Mouse (Mus musculus) limb, embryonic 12.5 days (tissue): ENCODE measurements at regions not wholly inside any gene's neighbourhood (a gene's known extent, or its start where the extent isn't known, plus 50 kb on each side); places are given as distances from the start of the nearest gene placed in this dataset.

Source experiments
- ATAC-seq: fragments of 200-750 bp; cut with Nextera tagmentation; 2 replicates; pipeline ENCODE4 v1.8.0; 2017; ENCODE audit warnings: low read depth, moderate TSS enrichment; ENCODE audit not compliant: insufficient number of reproducible peaks, insufficient read depth, low FRiP score, low TSS enrichment
- H3K27ac ChIP-seq: fragments of 300-500 bp; sonication (generic); 2 replicates; pipeline ENCODE4 v1.5.1; 2016; ENCODE audit warnings: mild to moderate bottlenecking, moderate library complexity
- H3K27me3 ChIP-seq: fragments of 300-500 bp; sonication (generic); 2 replicates; pipeline ENCODE4 v1.6.1; 2016; ENCODE audit warnings: mild to moderate bottlenecking, moderate library complexity
- H3K36me3 ChIP-seq: fragments of 300-500 bp; sonication (generic); 2 replicates; pipeline ENCODE4 v1.6.1; 2016; ENCODE audit warnings: mild to moderate bottlenecking, moderate library complexity
- H3K4me1 ChIP-seq: fragments of 300-500 bp; sonication (generic); replicated peaks from 2 replicates; pipeline ENCODE4 v1.6.1; 2016
- H3K4me2 ChIP-seq: fragments of 300-500 bp; sonication (generic); 2 replicates; pipeline ENCODE4 v1.6.1; 2016; ENCODE audit warnings: mild to moderate bottlenecking, moderate library complexity
- H3K4me3 ChIP-seq: fragments of 300-500 bp; sonication (generic); replicated peaks from 2 replicates; pipeline ENCODE4 v1.5.1; 2016; ENCODE audit warnings: mild to moderate bottlenecking
- H3K9ac ChIP-seq: fragments of 300-500 bp; sonication (generic); replicated peaks from 2 replicates; pipeline ENCODE4 v1.6.1; 2016; ENCODE audit warnings: mild to moderate bottlenecking, moderate library complexity
- H3K9me3 ChIP-seq: fragments of 300-500 bp; sonication (generic); 2 replicates; pipeline ENCODE4 v1.6.1; 2016; ENCODE audit warnings: mild to moderate bottlenecking, moderate library complexity
- WGBS: fragments of 180-500 bp; shearing (Covaris S2); methylation state at CpG from one replicate; pipeline ENCODE4 v1.1.7; 2016; 5-methylcytosine and 5-hydroxymethylcytosine counted together

DNA sequence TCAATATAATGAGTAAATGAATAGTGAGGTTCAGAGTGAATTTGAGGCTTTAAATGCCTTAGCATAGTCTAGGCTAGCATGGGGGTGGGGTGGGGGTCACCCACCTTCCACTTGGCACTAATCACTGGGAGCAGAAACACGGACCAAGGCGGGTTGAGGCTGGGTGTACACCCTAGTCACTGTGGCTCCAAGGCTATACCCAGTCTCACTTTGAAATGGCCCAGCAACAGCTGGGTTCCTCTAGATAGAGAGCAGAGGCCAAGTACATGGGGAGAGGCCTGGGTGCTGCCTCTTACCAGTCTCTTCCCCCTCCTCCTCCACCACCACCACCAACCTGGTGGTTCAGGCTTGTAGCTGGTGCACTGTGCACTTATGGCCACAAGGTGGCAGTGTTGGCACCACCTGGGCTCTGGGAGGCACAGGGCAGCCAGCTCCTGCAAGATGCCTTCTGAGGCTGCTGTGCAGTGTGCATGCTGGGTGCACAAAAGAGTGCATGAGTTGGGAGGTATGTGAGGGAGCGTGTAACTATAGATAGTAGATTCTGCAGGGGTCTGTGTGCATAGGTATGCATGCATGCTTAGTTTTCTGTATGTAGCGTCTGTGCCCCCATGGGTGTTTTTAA lies 85.6 kb upstream of the Mvb12b start:
- Histone ChIP-seq H3K9me3 (peaks cover 4% of the 10 kb centered on the region; the same call in 1 of the 2 replicates), H3K4me2 (no peak overlapping the region), H3K27me3 (peaks cover 42% of the 10 kb centered on the region), H3K9ac (no peak overlapping the region), H3K36me3 (no peaks in the 10 kb centered on the region), H3K4me1 (peaks cover 7% of the 10 kb centered on the region; the same call in 1 of the 2 replicates), H3K27ac (no peak overlapping the region), H3K4me3 (no peak overlapping the region)
- ATAC-seq, result peak; percentile 63
- 70% methylated on average over 4 of the region's 4 CpGs for WGBS

DNA sequence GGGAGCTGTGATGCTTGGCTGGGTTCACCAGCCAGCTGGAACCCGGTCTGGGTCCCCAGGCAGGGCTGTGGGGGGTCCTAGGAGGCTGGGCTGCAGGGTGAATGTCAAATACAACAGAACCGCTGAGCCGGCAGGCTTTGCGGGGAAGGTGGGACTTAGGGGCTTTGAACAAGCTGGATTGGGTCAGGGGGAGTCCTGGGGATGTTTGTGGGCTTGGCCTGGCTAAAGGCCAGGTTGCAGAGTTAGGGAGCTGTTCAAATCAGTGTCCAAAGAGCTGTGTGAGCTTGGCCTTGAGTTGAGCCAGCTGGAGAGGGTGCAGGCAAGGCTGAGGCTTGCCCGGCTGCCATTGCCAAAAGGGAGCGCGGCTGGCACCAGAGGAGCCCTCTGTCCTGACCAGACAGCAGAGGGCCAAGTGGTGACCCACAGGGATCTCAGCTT lies 79.3 kb upstream of the Mvb12b start:
- peak overlapping the region; percentile 46 for H3K4me2 ChIP-seq
- peaks cover 15% of the 10 kb centered on the region for H3K4me1 ChIP-seq
- no peaks in the 10 kb centered on the region for H3K36me3 ChIP-seq
- H3K27me3 ChIP-seq, result peaks cover 57% of the 10 kb centered on the region
- H3K4me3 ChIP-seq, result peak overlapping the region; percentile 12
- 0 out of 2 replicates have a peak, but pooled peaks have one; percentile 35 for ATAC-seq
- no peak overlapping the region for H3K27ac ChIP-seq
- peak overlapping the region; percentile 1 for H3K9ac ChIP-seq
- peaks cover 4% of the 10 kb centered on the region; the same call in 1 of the 2 replicates for H3K9me3 ChIP-seq
- 43% methylated on average over 7 of the region's 7 CpGs for WGBS

DNA sequence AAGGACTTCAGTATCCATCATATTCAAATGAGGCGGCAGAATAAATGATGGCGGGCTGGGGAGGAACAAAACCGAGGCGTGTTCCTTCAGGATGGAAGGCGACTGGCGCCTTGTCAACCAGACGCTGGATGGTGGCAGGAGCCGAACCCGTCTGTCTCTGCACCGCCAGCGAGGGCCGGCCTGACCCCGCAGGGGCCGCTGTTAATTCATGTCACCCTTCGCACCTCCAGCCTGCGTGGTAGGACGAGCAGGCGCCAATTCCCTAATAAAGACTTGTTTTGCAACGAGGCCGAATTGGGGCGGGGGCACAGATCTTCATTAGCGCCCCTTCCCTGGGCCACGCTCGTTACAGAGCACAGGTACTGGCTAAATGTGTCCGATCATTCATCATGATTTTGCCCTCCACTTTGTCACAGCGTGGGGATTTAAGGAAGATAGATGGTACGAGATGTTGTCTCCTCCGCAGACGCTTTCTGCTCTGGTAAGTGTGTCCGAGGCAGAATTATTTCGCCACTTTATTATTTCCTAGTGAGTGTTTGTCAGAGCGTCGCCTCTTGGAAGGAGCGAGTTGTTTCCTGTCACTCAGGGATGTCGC lies 78.7 kb upstream of the Mvb12b start:
- Histone ChIP-seq H3K36me3 (no peaks in the 10 kb centered on the region), H3K4me2 (peak overlapping the region; percentile 46), H3K9me3 (peaks cover 4% of the 10 kb centered on the region; the same call in 1 of the 2 replicates), H3K9ac (peak overlapping the region; percentile 32), H3K27me3 (peaks cover 55% of the 10 kb centered on the region), H3K4me1 (peaks cover 15% of the 10 kb centered on the region), H3K4me3 (peak overlapping the region; percentile 12), H3K27ac (0 out of 2 replicates have a peak overlapping the region, but pooled peaks have one; percentile 26)
- ATAC-seq, result no peak
- WGBS, result 11% methylated on average over 35 of the region's 35 CpGs

DNA sequence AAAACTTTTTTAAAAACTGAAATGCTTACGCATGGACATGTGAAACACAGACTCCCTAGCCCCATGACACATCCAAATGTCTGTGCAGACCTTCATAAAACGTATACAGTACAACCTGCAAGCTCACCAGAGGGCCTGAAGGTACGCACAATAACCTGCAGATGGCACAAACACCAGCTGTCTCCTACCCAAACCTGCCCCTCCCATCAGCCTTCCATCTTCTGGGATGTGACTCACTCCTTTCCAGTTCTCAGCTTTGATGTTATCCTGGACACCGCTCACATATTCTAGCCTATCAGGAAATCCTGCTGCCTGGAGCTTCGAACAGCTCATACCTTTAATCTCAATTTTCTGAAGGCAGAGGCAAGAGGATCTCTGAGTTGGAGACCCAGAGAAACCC lies 76.3 kb upstream of the Mvb12b start:
- Histone ChIP-seq H3K27ac (no peak overlapping the region), H3K4me1 (peaks cover 15% of the 10 kb centered on the region), H3K27me3 (peaks cover 49% of the 10 kb centered on the region), H3K9ac (no peak overlapping the region), H3K4me2 (no peak overlapping the region), H3K4me3 (no peak overlapping the region), H3K9me3 (no peaks in the 10 kb centered on the region), H3K36me3 (no peaks in the 10 kb centered on the region)
- ATAC-seq, result no peak
- 88% methylated on average over 5 of the region's 5 CpGs for WGBS

DNA sequence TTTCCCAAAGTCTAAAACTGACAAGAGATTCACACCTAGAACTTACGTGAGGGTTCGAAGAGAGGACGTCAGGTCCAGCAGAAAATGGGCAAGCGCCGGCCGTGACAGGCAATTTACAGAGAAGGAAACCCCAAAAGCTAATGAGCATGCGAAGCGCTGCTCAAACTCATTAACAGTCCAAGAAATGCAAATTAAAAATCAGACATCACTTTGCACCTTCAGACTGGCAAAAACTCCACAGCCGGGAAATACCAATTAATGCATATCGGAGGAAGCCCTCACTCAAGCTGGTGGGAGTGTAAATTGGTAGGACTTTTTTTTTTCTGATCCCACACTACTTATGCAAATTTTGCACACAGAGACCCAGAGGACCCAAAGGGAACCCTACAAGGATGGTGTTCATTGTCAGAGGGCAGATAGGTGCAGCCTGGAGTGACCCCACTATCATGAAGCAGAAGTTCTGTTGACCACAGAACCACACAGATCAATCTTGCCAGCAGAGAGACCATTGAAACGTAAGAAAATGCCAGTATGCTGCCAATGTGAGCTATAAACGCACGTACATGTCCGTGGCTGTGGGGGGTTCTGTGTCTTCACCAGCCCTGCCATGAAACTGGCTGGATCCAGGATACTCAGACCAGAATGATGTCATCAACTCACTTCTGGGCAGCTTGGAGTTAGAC lies 74.8 kb upstream of the Mvb12b start:
- H3K4me2 ChIP-seq, result no peak overlapping the region
- WGBS, result 82% methylated on average over 14 of the region's 14 CpGs
- no peak for ATAC-seq
- H3K4me1 ChIP-seq, result peaks cover 15% of the 10 kb centered on the region
- no peaks in the 10 kb centered on the region for H3K9me3 ChIP-seq
- no peak overlapping the region for H3K27ac ChIP-seq
- H3K36me3 ChIP-seq, result no peaks in the 10 kb centered on the region
- H3K9ac ChIP-seq, result no peak overlapping the region
- H3K4me3 ChIP-seq, result no peak overlapping the region
- H3K27me3 ChIP-seq, result peaks cover 35% of the 10 kb centered on the region

DNA sequence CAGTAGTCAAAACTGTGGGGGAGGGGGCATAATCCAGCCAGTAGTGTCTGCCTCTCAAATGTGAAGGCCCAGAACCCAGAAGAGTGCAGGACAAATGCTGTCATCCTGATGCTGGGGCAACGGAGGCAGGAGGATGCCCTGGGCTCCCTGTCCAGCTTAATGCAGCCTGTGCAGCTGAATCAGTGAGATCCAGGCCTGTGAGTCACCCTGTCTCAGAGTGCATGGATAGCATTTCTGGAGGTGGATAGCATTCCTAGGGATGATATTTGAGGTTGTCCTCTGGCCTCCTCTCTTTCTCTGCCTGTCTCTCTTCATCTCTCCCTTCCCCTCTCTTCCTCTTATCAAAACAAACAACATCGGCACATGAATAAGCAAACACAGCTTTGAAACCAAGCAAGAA lies 73.8 kb upstream of the Mvb12b start:
- no peak overlapping the region for H3K4me2 ChIP-seq
- peaks cover 9% of the 10 kb centered on the region for H3K4me1 ChIP-seq
- no peak overlapping the region for H3K9ac ChIP-seq
- 75% methylated on average over 2 of the region's 2 CpGs for WGBS
- H3K27ac ChIP-seq, result no peak overlapping the region
- H3K27me3 ChIP-seq, result peaks cover 26% of the 10 kb centered on the region
- no peak for ATAC-seq
- no peaks in the 10 kb centered on the region for H3K36me3 ChIP-seq
- H3K4me3 ChIP-seq, result no peak overlapping the region
- no peaks in the 10 kb centered on the region for H3K9me3 ChIP-seq

DNA sequence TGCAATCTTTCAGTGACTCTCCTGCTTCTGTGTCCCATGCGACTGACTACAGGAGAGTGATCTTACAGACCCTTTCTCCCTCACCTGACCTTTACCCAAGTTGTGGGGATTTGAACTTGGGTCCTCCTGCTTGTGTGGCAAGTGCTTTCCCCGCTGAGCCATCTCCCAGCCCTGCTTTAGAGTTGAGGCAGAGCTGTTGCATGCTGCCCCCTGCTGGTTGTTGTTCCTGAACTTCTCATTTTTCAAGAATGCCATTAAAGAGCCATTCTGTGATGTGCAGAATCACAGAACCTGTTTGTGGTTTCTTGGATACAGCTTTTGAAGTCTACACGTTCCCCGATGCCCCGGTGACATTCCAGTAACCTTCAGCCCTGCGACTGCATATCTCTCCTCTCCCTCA lies 70.0 kb upstream of the Mvb12b start:
- H3K27ac ChIP-seq, result no peak overlapping the region
- H3K9me3 ChIP-seq, result no peaks in the 10 kb centered on the region
- ATAC-seq, result no peak
- H3K4me1 ChIP-seq, result peaks cover 7% of the 10 kb centered on the region; the same call in 1 of the 2 replicates
- 63% methylated on average over 6 of the region's 6 CpGs for WGBS
- H3K36me3 ChIP-seq, result no peaks in the 10 kb centered on the region
- H3K9ac ChIP-seq, result no peak overlapping the region
- H3K27me3 ChIP-seq, result peaks cover 2% of the 10 kb centered on the region; the same call in 1 of the 2 replicates
- H3K4me2 ChIP-seq, result no peak overlapping the region
- no peak overlapping the region for H3K4me3 ChIP-seq

DNA sequence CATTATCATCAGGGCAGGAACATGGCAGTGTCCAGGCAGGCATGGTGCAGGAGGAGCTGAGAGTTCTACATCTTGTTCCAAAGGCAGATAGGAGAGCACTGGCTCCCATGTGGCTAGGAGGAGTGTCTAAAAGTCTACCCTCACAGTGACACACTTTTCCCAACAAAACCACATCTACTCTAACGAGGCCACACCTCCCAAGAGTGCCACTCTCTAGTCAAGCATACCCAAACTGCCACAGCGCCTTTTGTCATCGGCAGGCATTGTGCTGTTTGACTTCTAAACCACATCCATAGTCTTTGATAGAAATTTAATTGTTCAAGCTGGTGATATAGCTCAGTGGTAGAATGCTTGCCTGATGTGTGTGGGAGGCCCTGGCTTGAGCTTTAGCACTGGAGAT lies 56.6 kb upstream of the Mvb12b start:
- Histone ChIP-seq H3K27me3 (0 out of 2 replicates have a peak, but pooled peaks cover 5% of the 10 kb centered on the region), H3K4me3 (no peak overlapping the region), H3K9me3 (0 out of 2 replicates have a peak, but pooled peaks cover 3% of the 10 kb centered on the region), H3K27ac (no peak overlapping the region), H3K4me2 (no peak overlapping the region), H3K4me1 (peaks cover 22% of the 10 kb centered on the region), H3K9ac (no peak overlapping the region), H3K36me3 (no peaks in the 10 kb centered on the region)
- WGBS, result 85% methylated on average over 3 of the region's 3 CpGs
- ATAC-seq, result no peak

DNA sequence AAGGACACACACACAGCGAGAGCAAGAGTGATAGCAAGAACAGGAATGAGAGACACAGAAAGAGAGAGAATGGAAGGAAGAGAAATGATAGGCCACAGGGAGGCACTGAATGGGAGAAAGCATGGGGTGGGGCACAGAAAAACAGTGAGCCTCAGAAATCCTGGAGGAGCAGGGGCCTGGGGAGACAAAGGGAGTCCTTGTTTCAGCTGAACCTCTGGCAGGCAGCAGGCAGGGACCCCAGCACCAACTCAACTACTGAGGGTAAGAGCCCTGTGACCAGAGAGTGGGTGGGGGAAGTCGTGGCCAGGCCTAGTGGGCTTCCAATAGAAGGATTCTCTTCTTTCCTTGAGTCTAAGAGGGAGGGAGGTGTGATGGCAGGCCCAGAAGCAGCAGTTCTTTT lies 54.3 kb upstream of the Mvb12b start:
- Histone ChIP-seq H3K4me1 (peaks cover 22% of the 10 kb centered on the region), H3K4me3 (no peak overlapping the region), H3K27ac (0 out of 2 replicates have a peak overlapping the region, but pooled peaks have one; percentile 31), H3K36me3 (no peaks in the 10 kb centered on the region), H3K9ac (no peak overlapping the region), H3K9me3 (0 out of 2 replicates have a peak, but pooled peaks cover 7% of the 10 kb centered on the region), H3K27me3 (0 out of 2 replicates have a peak, but pooled peaks cover 5% of the 10 kb centered on the region), H3K4me2 (no peak overlapping the region)
- ATAC-seq, result peak; percentile 6; the same call in 1 of the 2 replicates
- 76% methylated on average over 2 of the region's 2 CpGs for WGBS

DNA sequence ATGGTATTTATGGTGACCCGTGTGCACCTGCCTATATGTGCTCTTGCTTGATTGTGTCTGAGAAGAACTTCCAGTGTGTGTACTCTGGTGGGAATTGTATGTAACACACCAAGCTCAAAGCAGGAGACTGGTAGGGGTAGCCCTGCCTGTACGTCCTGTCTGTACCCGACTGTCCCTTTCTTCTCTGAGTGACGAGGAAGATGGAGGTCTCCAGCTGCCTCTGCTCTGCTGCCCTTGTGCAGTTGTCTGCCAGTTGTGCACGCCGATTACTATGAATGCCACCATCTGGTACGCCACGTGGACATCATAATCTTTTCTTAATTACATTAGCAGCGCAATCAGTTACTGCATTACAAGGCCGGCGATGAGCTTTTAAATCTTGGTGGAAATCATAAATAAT lies 53.6 kb upstream of the Mvb12b start:
- ATAC-seq, result no peak
- Histone ChIP-seq H3K9ac (no peak overlapping the region), H3K4me3 (no peak overlapping the region), H3K9me3 (0 out of 2 replicates have a peak, but pooled peaks cover 7% of the 10 kb centered on the region), H3K4me2 (no peak overlapping the region), H3K27ac (no peak overlapping the region), H3K27me3 (0 out of 2 replicates have a peak, but pooled peaks cover 5% of the 10 kb centered on the region), H3K4me1 (peaks cover 22% of the 10 kb centered on the region), H3K36me3 (no peaks in the 10 kb centered on the region)
- WGBS, result 80% methylated on average over 11 of the region's 11 CpGs

DNA sequence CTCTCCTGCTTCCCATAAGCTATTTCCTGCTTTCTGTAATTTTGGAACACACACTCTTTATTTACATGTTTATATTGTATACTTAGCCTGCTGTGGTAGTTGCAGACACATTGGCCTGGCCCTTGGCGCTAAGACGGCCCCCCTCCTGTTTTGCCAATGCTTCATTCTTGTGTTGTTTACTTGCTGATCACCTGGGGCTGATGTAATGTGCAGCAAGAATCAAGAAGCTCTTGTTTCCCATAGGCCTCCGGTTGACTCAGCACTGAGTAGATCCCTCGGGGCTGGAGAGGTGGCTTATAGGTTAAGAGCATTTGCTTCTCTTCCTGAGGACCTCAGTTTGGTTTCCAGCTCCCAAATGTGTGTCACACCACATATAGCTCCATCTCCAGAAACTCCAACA lies 52.1 kb upstream of the Mvb12b start:
- no peak for ATAC-seq
- Histone ChIP-seq H3K27me3 (0 out of 2 replicates have a peak, but pooled peaks cover 5% of the 10 kb centered on the region), H3K4me1 (peaks cover 22% of the 10 kb centered on the region), H3K4me3 (no peak overlapping the region), H3K9ac (no peak overlapping the region), H3K9me3 (0 out of 2 replicates have a peak, but pooled peaks cover 7% of the 10 kb centered on the region), H3K36me3 (no peaks in the 10 kb centered on the region), H3K4me2 (no peak overlapping the region), H3K27ac (no peak overlapping the region)
- 82% methylated on average over 4 of the region's 4 CpGs for WGBS
